Mouse (Mus musculus) midbrain, embryonic 11.5 days (tissue): Measurements from ENCODE around the gene Reep3. TPM values are rescaled to one million over a fixed set of nuclear protein-coding genes. Genes with fewer than 3 reads are reported as not detected.
A peak's percentile ranks its signal among the peaks of the same experiment; 100 is the strongest.
"Not testable (repeated sequence)": the region's sequence is repeated elsewhere in the genome, so short reads cannot be mapped to it uniquely, and the experiment has no call there.

ENCODE experiments used
- ATAC-seq: fragments of 200-750 bp; cut with Nextera tagmentation; 2 replicates; pipeline ENCODE4 v1.8.0; 2017; ENCODE audit warnings: moderate TSS enrichment, moderate library complexity; ENCODE audit not compliant: low FRiP score
- DNase-seq: peaks from one replicate; pipeline ENCODE4 v3.0.0; 2015; ENCODE audit warnings: low spot score; ENCODE audit errors: missing footprints
- H3K27ac ChIP-seq: fragments of 300-500 bp; sonication (generic); 2 replicates; pipeline ENCODE4 v1.5.1; 2014; ENCODE audit warnings: low read depth, low read length
- H3K27me3 ChIP-seq: fragments of 300-500 bp; sonication (generic); 2 replicates; pipeline ENCODE4 v1.6.1; 2014; ENCODE audit warnings: mild to moderate bottlenecking, low read length, moderate library complexity, mixed read lengths; ENCODE audit not compliant: control insufficient read depth, insufficient read depth
- H3K36me3 ChIP-seq: fragments of 300-500 bp; sonication (generic); 2 replicates; pipeline ENCODE4 v1.6.1; 2014; ENCODE audit warnings: mild to moderate bottlenecking, low read length, moderate library complexity, mixed read lengths; ENCODE audit not compliant: control insufficient read depth, insufficient read depth
- H3K4me1 ChIP-seq: fragments of 300-500 bp; sonication (generic); 2 replicates; pipeline ENCODE4 v1.6.1; 2014; ENCODE audit warnings: low read length; ENCODE audit not compliant: control insufficient read depth, insufficient read depth
- H3K4me2 ChIP-seq: fragments of 300-500 bp; sonication (generic); 2 replicates; pipeline ENCODE4 v1.6.1; 2014; ENCODE audit warnings: mild to moderate bottlenecking, moderate library complexity
- H3K4me3 ChIP-seq: fragments of 300-500 bp; sonication (generic); 2 replicates; pipeline ENCODE4 v1.5.1; 2014; ENCODE audit warnings: low read depth, low read length
- H3K9ac ChIP-seq: fragments of 300-500 bp; sonication (generic); 2 replicates; pipeline ENCODE4 v1.6.1; 2014; ENCODE audit warnings: low read length
- H3K9me3 ChIP-seq: fragments of 300-500 bp; sonication (generic); 2 replicates; pipeline ENCODE4 v1.6.1; 2016; ENCODE audit warnings: low read length; ENCODE audit not compliant: control insufficient read depth
- WGBS: fragments of 180-500 bp; shearing (Covaris S2); extraction: QIAGEN DNeasy Blood & Tissue Kit; methylation state at CpG from one replicate; pipeline ENCODE4 v1.1.7; 2014; 5-methylcytosine and 5-hydroxymethylcytosine counted together
- polyA plus RNA-seq: library from polyadenylated mRNA; unstranded; fragments of >200 nt; fragmentation: Nextera tagmentation; extraction: Ambion mirVana; gene quantifications from 2 replicates; pipeline ENCODE4 v1.2.1, GENCODE M21; 2014

Reep3 gene
- polyA plus RNA-seq, 1 experiment from 2014 or later, result 37.5 TPM

DNA sequence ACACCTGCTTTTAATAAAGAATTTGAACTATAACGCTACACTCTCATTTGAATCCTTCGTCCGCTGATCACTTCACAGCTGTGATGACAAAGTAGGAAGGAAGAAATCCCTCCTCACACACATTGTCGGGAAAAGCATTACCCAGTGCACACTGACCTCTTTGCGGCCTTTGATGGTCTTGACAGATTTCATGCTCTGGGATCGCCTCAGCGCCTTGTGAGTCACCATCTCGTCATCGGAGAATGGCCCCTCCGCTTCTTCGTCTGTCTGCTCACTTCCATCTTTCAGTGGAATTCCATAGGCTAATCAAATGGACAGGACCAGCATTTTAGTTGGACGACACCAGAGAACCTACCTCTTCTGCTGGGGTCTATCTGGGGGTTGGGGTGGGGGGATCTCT, 82.0 kb downstream of the Reep3 start:
- 93% methylated on average over 12 of the region's 12 CpGs for WGBS
- H3K9ac ChIP-seq, result no peak overlapping the region
- no peaks in the 10 kb centered on the region for H3K9me3 ChIP-seq

DNA sequence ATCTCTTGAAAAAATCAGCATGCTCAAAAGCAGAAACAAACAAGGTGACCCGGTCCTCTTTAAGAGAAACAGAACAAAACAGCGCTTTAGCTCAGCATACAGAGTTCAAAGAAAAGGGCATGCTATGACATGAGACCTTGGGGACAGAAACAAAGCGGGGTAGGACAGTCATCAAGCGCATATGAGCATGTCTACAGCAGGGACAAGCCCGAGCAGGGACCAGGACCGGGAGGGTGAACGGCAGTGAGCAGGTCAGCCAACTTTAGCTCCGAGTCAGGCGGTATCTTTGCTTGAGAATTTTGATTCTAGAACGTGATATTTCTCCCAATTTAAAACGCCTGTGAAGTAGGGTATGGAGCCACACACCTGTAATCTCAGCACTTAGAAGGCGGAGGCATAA, 86.2 kb downstream of the Reep3 start:
- no peaks in the 10 kb centered on the region for H3K4me1 ChIP-seq
- WGBS, result 89% methylated on average over 12 of the region's 12 CpGs
- H3K27ac ChIP-seq, result no peak overlapping the region
- no peak overlapping the region for H3K4me2 ChIP-seq
- DNase-seq (no peak), ATAC-seq (no peak)
- H3K27me3 ChIP-seq, result no peaks in the 10 kb centered on the region
- H3K9ac ChIP-seq, result no peak overlapping the region
- no peaks in the 10 kb centered on the region for H3K9me3 ChIP-seq
- no peaks in the 10 kb centered on the region; the same call in 1 of the 2 replicates for H3K36me3 ChIP-seq
- no peak overlapping the region for H3K4me3 ChIP-seq

More for the DNA sequence above, 82.0 kb downstream of the Reep3 start:
- Histone ChIP-seq H3K4me3 (no peak overlapping the region), H3K4me2 (no peak overlapping the region), H3K36me3 (no peaks in the 10 kb centered on the region; the same call in 1 of the 2 replicates), H3K4me1 (peaks cover 2% of the 10 kb centered on the region; the same call in 1 of the 2 replicates), H3K27me3 (no peaks in the 10 kb centered on the region), H3K27ac (no peak overlapping the region)
- ATAC-seq (no peak), DNase-seq (peak; percentile 71)

DNA sequence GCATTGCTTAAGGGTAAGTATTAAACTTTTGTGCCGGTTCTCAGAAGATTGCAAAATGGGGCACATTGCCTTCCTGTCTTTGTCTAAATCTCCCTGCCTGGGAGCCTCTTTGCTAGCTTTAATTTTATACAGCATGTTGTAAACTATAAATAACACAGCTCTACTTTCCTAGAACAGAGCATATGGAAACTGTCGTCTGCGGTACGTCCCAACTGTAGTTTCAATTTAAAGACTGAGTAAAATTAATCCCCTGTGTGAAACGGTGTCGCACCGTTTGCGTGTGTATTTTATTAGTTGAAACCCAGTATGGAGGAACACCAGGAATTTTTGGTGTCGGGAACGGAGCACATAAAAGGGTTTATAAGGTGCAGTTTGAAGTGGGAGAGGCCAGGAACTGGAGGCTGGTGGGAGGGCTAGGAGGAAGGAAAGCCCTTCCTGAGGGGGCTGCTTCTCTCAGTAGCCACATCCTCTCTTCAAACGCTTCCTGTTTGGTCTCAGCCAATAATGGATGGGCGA, 92.2 kb downstream of the Reep3 start:
- H3K27ac ChIP-seq, result no peak overlapping the region
- WGBS, result 7% methylated on average over 12 of the region's 12 CpGs
- peak overlapping the region; percentile 1; the same call in 1 of the 2 replicates for H3K4me3 ChIP-seq
- DNase-seq, result peak; percentile 94
- H3K27me3 ChIP-seq, result no peaks in the 10 kb centered on the region
- H3K36me3 ChIP-seq, result no peaks in the 10 kb centered on the region
- H3K4me2 ChIP-seq, result peak overlapping the region; percentile 58
- H3K4me1 ChIP-seq, result peaks cover 24% of the 10 kb centered on the region
- peak; percentile 1; the same call in 1 of the 2 replicates for ATAC-seq
- H3K9me3 ChIP-seq, result no peaks in the 10 kb centered on the region
- H3K9ac ChIP-seq, result peak overlapping the region; percentile 49; the same call in 1 of the 2 replicates

DNA sequence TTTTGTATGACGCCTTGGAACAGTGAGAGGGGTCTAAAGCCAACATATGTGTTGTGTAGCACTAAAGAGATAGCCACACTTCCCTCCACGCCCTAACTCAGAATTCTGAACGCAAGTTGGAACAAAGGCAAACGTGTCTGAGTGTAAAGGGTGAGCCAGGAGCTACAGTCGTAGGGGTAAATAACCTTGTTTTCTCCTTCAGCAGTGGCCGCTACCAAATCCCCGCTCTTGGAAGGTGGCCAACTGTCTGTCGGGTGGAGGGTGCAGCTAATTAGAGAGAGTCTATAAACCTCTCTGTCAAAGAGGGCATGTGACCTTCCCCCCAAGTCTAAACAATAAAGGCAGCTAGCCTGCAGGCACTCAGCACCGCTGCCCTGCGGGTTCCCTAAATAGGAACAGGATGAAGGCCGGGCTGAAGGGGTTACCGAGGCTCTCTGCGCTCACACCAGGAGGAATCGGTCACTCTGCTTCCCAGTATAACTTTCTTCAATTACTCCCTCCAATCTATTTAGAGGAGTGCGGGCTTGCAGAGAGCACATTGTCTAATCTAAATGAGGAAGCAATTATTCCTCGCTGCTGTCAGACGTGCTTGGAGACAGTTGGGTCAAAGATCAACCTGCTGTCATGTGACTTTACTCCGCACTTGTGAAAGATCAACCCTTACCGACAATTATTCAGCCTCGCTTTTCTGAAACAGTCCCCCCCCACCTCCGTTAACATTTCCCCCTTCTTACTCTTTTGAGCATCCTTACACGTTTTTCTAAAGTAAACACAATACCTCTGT, 92.8 kb downstream of the Reep3 start:
- no peaks in the 10 kb centered on the region for H3K27me3 ChIP-seq
- no peaks in the 10 kb centered on the region for H3K9me3 ChIP-seq
- H3K4me3 ChIP-seq, result peak overlapping the region; percentile 1; the same call in 1 of the 2 replicates
- H3K4me1 ChIP-seq, result peaks cover 24% of the 10 kb centered on the region
- peak overlapping the region; percentile 57 for H3K9ac ChIP-seq
- H3K36me3 ChIP-seq, result no peaks in the 10 kb centered on the region
- H3K27ac ChIP-seq, result peak overlapping the region; percentile 76
- DNase-seq, result no peak
- peak; percentile 72 for ATAC-seq
- peak overlapping the region; percentile 58 for H3K4me2 ChIP-seq
- under 1% methylated on average over 22 of the region's 22 CpGs for WGBS

DNA sequence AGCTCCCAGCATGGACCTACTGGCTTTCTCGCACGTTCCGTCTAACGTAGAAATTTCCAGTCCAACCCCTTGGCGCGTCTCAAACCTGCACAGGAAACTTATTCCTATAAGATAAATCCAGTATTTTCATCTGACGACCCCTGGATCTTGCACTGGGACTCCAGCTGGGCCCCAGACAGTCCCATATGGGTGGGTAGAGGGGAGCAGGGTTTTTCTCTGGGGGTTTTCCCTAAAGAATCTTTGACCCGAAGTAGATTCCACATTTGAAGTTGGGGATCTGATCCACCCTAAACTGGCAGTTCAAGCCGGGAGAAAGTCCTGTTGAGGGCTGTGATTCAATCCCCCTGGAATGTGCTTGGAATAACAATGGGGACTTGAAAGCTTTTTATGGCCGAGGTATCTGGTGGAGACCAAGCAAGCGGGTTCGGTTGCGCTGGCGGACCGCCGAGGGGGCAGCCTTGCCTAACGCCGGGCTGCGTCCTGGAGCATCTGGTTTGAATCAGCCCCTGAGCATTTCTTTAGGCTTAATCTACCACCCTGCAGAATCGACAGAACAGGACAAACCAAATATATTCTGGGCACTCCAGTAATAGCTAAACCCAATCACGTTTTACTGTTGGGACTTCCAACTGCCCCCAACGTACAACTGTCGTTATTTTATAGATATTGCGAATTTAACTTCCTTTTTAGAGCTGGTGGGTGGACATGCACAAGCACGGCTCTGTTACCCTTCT, 93.6 kb downstream of the Reep3 start:
- under 1% methylated on average over 25 of the region's 25 CpGs for whole genome bisulfite sequencing
- DNase-seq (peak; percentile 97), ATAC-seq (peak; percentile 75)
- Histone ChIP-seq H3K9ac (peak overlapping the region; percentile 57), H3K4me2 (peak overlapping the region; percentile 58), H3K9me3 (no peaks in the 10 kb centered on the region), H3K4me1 (peaks cover 24% of the 10 kb centered on the region), H3K27ac (peak overlapping the region; percentile 76), H3K36me3 (no peaks in the 10 kb centered on the region), H3K27me3 (no peaks in the 10 kb centered on the region), H3K4me3 (peak overlapping the region; percentile 28)

DNA sequence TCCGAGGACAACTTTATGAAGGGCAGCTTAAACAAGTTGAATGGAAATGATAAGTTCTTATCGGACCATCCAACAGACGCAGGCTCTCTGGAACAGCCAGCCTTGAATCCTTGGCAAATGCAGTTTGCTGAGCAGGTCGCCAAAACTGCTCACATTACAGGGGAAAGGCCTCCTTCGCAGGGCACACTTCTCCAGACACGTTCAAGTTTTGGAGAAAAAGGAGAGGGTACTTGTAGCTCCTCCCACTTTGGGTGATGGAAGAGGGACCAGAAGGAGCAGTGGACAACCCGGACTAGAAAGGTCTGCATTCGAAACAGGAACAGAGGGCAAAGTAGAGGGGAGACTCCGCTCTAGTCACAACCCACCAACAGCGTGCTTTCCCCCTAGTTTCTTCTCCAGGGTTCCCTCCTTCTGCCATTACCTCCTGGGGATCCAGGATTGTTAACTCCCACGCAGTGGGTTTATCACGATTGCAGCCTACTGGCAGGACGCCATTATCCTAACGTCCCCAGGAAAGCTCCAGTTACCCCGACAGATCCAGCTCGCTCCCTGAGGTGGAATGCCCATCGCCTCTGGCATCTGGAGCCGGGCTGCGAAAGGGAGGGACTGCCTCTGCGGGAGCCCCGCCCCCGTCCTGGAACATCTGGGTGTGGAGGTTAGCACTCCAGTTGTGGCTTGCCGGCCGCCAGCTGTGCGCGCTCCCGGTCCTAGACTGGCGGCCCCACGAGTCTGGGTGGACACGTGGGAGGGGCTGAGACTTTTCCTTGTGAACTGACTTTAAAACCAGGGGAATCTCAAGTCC, 94.3 kb downstream of the Reep3 start:
- WGBS, result 13% methylated on average over 30 of the region's 30 CpGs
- H3K36me3 ChIP-seq, result no peaks in the 10 kb centered on the region
- H3K27me3 ChIP-seq, result no peaks in the 10 kb centered on the region
- peak overlapping the region; percentile 58 for H3K4me2 ChIP-seq
- peak overlapping the region; percentile 28 for H3K4me3 ChIP-seq
- DNase-seq (peak; percentile 97), ATAC-seq (peak; percentile 63)
- peak overlapping the region; percentile 56 for H3K9ac ChIP-seq
- peak overlapping the region; percentile 76 for H3K27ac ChIP-seq
- peaks cover 24% of the 10 kb centered on the region for H3K4me1 ChIP-seq
- no peaks in the 10 kb centered on the region for H3K9me3 ChIP-seq

DNA sequence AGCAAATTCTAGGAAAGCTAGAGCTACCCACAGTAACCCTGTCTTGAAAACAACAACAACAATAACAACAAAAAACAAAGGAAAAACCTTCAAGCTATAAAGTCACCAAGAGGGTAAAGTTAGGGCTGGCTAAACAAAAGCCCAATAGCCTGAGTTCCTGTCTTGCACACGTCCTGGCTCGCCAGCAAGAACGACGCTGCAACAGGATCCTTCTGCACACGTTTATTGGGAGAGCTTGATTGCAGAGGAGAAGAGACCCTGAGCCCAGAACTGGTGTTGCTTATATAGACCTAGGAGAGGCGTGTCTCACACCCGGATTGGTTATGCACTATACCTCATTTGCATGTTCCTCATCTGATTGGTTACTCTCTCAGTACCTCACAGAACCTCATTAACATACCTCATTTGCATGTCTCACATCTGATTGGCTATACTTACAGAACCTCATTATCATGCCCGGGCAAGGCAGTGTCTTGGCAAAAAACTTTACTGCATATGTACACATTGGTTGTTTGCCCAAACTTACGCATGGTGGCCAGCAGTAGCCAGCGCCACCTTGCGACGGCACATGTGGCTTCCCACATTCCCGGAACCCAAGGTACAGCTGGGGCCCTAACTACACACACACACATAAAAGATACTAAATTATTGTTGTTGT, 95.7 kb downstream of the Reep3 start:
- ATAC-seq, H3K27me3 ChIP-seq, H3K9me3 ChIP-seq, H3K4me2 ChIP-seq, H3K9ac ChIP-seq, H3K4me3 ChIP-seq, H3K27ac ChIP-seq, H3K36me3 ChIP-seq: not testable (repeated sequence)
- peaks cover 24% of the 10 kb centered on the region for H3K4me1 ChIP-seq
- 94% methylated on average over 13 of the region's 13 CpGs for WGBS
- peak; percentile 77 for DNase-seq

DNA sequence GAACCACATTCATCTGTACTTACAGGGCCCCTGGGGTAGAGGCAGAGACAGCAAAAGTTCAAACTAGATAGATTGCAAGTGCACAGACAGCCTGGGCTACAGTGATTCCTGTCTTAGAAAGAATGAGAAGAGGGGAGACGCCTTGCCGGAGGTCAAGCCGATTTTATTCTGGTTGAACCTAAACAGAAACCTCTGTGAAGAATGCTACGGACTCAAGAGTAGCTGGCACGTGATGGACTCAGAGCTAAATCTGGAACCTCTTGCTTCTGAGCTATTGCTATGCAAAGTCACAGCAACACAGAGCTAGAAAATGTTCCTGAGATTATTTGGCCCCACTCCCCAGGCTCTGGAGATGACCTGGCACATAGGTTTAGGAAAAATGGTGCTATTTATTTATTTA, 96.6 kb downstream of the Reep3 start:
- no peak overlapping the region for H3K4me3 ChIP-seq
- no peak for DNase-seq
- H3K27ac ChIP-seq, result no peak overlapping the region
- no peaks in the 10 kb centered on the region for H3K36me3 ChIP-seq
- H3K27me3 ChIP-seq, result no peaks in the 10 kb centered on the region
- H3K4me1 ChIP-seq, result peaks cover 24% of the 10 kb centered on the region
- 92% methylated on average over 5 of the region's 5 CpGs for WGBS
- no peak overlapping the region for H3K9ac ChIP-seq
- H3K4me2 ChIP-seq, result no peak overlapping the region
- H3K9me3 ChIP-seq, result no peaks in the 10 kb centered on the region
- no peak for ATAC-seq
